Mouse (Mus musculus): ENCODE results near the gene Prss2. TPM values are rescaled to one million over a fixed set of nuclear protein-coding genes. Genes with fewer than 3 reads are reported as not detected.
"Not testable (repeated sequence)": the region's sequence is repeated elsewhere in the genome, so short reads cannot be mapped to it uniquely, and the experiment has no call there.

The Prss2 gene
- polyA plus RNA-seq, 1 experiment from 2014 or later = not detected

- no peak overlapping the region for H3K27ac ChIP-seq (ENCODE audit: low read length)
Measured at GRCm38 (mm10) chr6:41560273-41560672, 38.7 kb downstream of the Prss2 start.

DNA sequence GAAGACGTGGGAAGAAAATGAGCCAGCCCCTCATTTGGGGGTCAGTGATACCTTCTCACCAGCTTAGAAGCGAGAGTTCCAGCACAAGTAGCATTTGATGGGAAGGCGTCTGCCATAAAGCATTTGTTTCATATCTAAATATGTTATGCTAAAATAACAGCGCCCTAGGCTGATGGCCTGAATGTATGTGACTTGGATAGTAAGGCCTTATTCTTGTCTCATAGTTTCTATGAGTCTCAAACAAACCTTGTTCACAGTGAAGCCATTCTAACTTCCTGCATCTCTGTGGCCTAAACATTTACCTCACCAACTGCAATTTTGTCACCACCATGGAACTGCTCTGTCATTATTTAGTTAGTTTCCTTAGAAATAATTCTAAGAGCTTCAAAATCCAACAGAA is 41.0 kb downstream of the Prss2 start:
- no peak for ATAC-seq (ENCODE audit: insufficient number of reproducible peaks, insufficient read depth, low FRiP score, low read depth)
- Histone ChIP-seq H3K27ac (ENCODE audit: low read length) (no peak overlapping the region), H3K4me1 (ENCODE audit: control insufficient read depth, insufficient read depth, low read length) (no peaks in the 10 kb centered on the region), H3K36me3 (ENCODE audit: control insufficient read depth, insufficient read depth, low read length) (no peaks in the 10 kb centered on the region), H3K27me3 (ENCODE audit: control insufficient read depth, insufficient read depth, low read length) (no peaks in the 10 kb centered on the region), H3K9ac (replicated peaks; ENCODE audit: low read depth, low read length) (no peak overlapping the region), H3K4me2 (replicated peaks; ENCODE audit: low read depth, low read length) (no peak overlapping the region), H3K9me3 (ENCODE audit: control insufficient read depth, low read depth, low read length) (no peaks in the 10 kb centered on the region), H3K4me3 (ENCODE audit: low read depth, low read length) (no peak overlapping the region)
- 95% methylated on average over 4 of the region's 4 CpGs for WGBS

More at GRCm38 (mm10) chr6:41560273-41560672, 38.7 kb downstream of the Prss2 start:
- H3K36me3 ChIP-seq (ENCODE audit: control insufficient read depth, insufficient read depth, low read length) = no peaks in the 10 kb centered on the region
- ATAC-seq (ENCODE audit: insufficient number of reproducible peaks, insufficient read depth, low FRiP score, low read depth) = no peak
- H3K4me1 ChIP-seq (ENCODE audit: control insufficient read depth, insufficient read depth, low read length) = no peaks in the 10 kb centered on the region
- no peak overlapping the region for H3K9ac ChIP-seq (replicated peaks; ENCODE audit: low read depth, low read length)
- H3K4me3 ChIP-seq (ENCODE audit: low read depth, low read length) = no peak overlapping the region
- no peaks in the 10 kb centered on the region for H3K27me3 ChIP-seq (ENCODE audit: control insufficient read depth, insufficient read depth, low read length)
- WGBS = 81% methylated on average over 2 of the region's 2 CpGs
- no peaks in the 10 kb centered on the region for H3K9me3 ChIP-seq (ENCODE audit: control insufficient read depth, low read depth, low read length)
- H3K4me2 ChIP-seq (replicated peaks; ENCODE audit: low read depth, low read length) = no peak overlapping the region

GRCm38 (mm10) chr6:41563104-41563951 is 41.7 kb downstream of the Prss2 start:
- ATAC-seq (ENCODE audit: insufficient number of reproducible peaks, insufficient read depth, low FRiP score, low read depth); H3K4me3 ChIP-seq (ENCODE audit: low read depth, low read length): not testable (repeated sequence)

GRCm38 (mm10) chr6:41565261-41565660 is 43.7 kb downstream of the Prss2 start:
- Histone ChIP-seq H3K27me3 (ENCODE audit: control insufficient read depth, insufficient read depth, low read length) (no peaks in the 10 kb centered on the region), H3K4me1 (ENCODE audit: control insufficient read depth, insufficient read depth, low read length) (no peaks in the 10 kb centered on the region), H3K27ac (ENCODE audit: low read length) (no peak overlapping the region), H3K4me3 (ENCODE audit: low read depth, low read length) (no peak overlapping the region), H3K9me3 (ENCODE audit: control insufficient read depth, low read depth, low read length) (no peaks in the 10 kb centered on the region), H3K36me3 (ENCODE audit: control insufficient read depth, insufficient read depth, low read length) (no peaks in the 10 kb centered on the region), H3K9ac (replicated peaks; ENCODE audit: low read depth, low read length) (no peak overlapping the region), H3K4me2 (replicated peaks; ENCODE audit: low read depth, low read length) (no peak overlapping the region)
- no peak for ATAC-seq (ENCODE audit: insufficient number of reproducible peaks, insufficient read depth, low FRiP score, low read depth)
- 79% methylated on average over 1 of the region's 1 CpGs for WGBS

More at GRCm38 (mm10) chr6:41563104-41563951, 41.7 kb downstream of the Prss2 start:
- not testable (repeated sequence) for H3K9ac ChIP-seq (replicated peaks; ENCODE audit: low read depth, low read length); H3K4me1 ChIP-seq (ENCODE audit: control insufficient read depth, insufficient read depth, low read length); H3K36me3 ChIP-seq (ENCODE audit: control insufficient read depth, insufficient read depth, low read length); H3K9me3 ChIP-seq (ENCODE audit: control insufficient read depth, low read depth, low read length); H3K4me2 ChIP-seq (replicated peaks; ENCODE audit: low read depth, low read length); H3K27ac ChIP-seq (ENCODE audit: low read length); H3K27me3 ChIP-seq (ENCODE audit: control insufficient read depth, insufficient read depth, low read length)
- WGBS = 46% methylated on average over 4 of the region's 23 CpGs

DNA sequence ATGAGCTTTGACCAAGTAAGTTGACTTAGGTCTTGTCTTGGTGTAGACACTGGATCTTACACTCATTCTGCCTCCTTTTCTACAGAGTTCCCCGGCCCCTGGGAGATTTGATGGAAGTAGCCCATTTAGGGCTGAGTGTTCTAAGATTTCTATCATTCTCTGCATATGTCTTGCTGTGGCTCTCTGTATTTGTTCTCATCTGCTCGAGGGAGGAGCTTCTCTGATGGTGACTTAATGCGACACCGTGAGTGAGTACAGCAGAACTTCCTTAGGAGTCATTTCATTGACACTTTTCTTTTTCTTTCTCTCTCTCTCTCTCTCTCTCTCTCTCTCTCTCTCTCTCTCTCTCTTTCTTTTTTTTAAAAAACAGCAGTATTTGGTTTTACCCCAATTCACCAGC is 45.4 kb downstream of the Prss2 start:
- no peak overlapping the region for H3K4me2 ChIP-seq (replicated peaks; ENCODE audit: low read depth, low read length)
- H3K27me3 ChIP-seq (ENCODE audit: control insufficient read depth, insufficient read depth, low read length) = no peaks in the 10 kb centered on the region
- WGBS = 86% methylated on average over 4 of the region's 4 CpGs
- H3K9ac ChIP-seq (replicated peaks; ENCODE audit: low read depth, low read length) = no peak overlapping the region
- no peak overlapping the region for H3K4me3 ChIP-seq (ENCODE audit: low read depth, low read length)
- no peak overlapping the region for H3K27ac ChIP-seq (ENCODE audit: low read length)
- no peaks in the 10 kb centered on the region for H3K9me3 ChIP-seq (ENCODE audit: control insufficient read depth, low read depth, low read length)
- no peak for ATAC-seq (ENCODE audit: insufficient number of reproducible peaks, insufficient read depth, low FRiP score, low read depth)
- H3K36me3 ChIP-seq (ENCODE audit: control insufficient read depth, insufficient read depth, low read length) = no peaks in the 10 kb centered on the region
- H3K4me1 ChIP-seq (ENCODE audit: control insufficient read depth, insufficient read depth, low read length) = no peaks in the 10 kb centered on the region

DNA sequence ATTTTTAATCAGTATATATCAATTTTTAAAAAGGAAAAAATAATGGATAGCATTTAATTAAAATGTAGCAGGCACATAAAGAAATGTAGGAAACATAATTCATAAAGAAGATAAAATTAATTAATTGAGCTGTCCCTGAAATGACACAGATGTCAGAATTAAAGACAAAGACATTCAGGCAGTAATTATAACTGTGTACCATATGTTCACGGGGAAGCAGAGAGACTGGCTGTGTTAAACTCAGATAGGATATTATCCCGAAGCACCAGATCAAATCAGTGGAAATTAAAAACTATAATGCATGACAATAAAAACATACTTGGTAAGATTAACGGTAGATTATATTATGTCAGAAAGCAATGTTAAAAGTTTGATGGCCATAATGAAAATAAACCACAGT is 47.5 kb downstream of the Prss2 start:
- WGBS = 87% methylated on average over 3 of the region's 3 CpGs
- ATAC-seq (ENCODE audit: insufficient number of reproducible peaks, insufficient read depth, low FRiP score, low read depth) = no peak
- Histone ChIP-seq H3K27ac (ENCODE audit: low read length) (no peak overlapping the region), H3K9me3 (ENCODE audit: control insufficient read depth, low read depth, low read length) (no peaks in the 10 kb centered on the region), H3K4me1 (ENCODE audit: control insufficient read depth, insufficient read depth, low read length) (no peaks in the 10 kb centered on the region), H3K4me2 (replicated peaks; ENCODE audit: low read depth, low read length) (no peak overlapping the region), H3K4me3 (ENCODE audit: low read depth, low read length) (no peak overlapping the region), H3K36me3 (ENCODE audit: control insufficient read depth, insufficient read depth, low read length) (no peaks in the 10 kb centered on the region), H3K27me3 (ENCODE audit: control insufficient read depth, insufficient read depth, low read length) (no peaks in the 10 kb centered on the region), H3K9ac (replicated peaks; ENCODE audit: low read depth, low read length) (no peak overlapping the region)

Other genes starting within 250 kb of the Prss2 start
- gene Try4, start 219.5 kb upstream of the Prss2 start, polyA plus RNA-seq (2014; fragmentation: Nextera tagmentation; extraction: Ambion mirVana) = not detected in 2 replicates
- 2.9 TPM in 1 of 2 replicates, not detected in the other for gene Try5, start 204.9 kb upstream of the Prss2 start, polyA plus RNA-seq (2014; fragmentation: Nextera tagmentation; extraction: Ambion mirVana)
- gene Try10, start 167.7 kb upstream of the Prss2 start, polyA plus RNA-seq (2014; fragmentation: Nextera tagmentation; extraction: Ambion mirVana) = 5.0 TPM in 1 of 2 replicates, not detected in the other
- gene Prss3, start 144.1 kb upstream of the Prss2 start, polyA plus RNA-seq (2014; fragmentation: Nextera tagmentation; extraction: Ambion mirVana) = 1.2 TPM in 1 of 2 replicates, not detected in the other
- gene Gm5771, start 129.4 kb upstream of the Prss2 start, polyA plus RNA-seq (2014; fragmentation: Nextera tagmentation; extraction: Ambion mirVana) = 0.69 TPM in 1 of 2 replicates, not detected in the other
- 1.2 TPM in 1 of 2 replicates, not detected in the other for gene Gm10334, start 75.6 kb upstream of the Prss2 start, polyA plus RNA-seq (2014; fragmentation: Nextera tagmentation; extraction: Ambion mirVana)
- gene Prss1, start 62.9 kb upstream of the Prss2 start, polyA plus RNA-seq (2014; fragmentation: Nextera tagmentation; extraction: Ambion mirVana) = 3.3 TPM in 1 of 2 replicates, not detected in the other
- gene Ephb6, start 83.7 kb downstream of the Prss2 start, polyA plus RNA-seq (2014; fragmentation: Nextera tagmentation; extraction: Ambion mirVana) = 11.7 and 11.8 TPM in 2 replicates
- gene Trpv6, start 114.6 kb downstream of the Prss2 start, polyA plus RNA-seq (2014; fragmentation: Nextera tagmentation; extraction: Ambion mirVana) = 5.7 and 6.7 TPM in 2 replicates
- not detected in 2 replicates for gene Trpv5, start 159.0 kb downstream of the Prss2 start, polyA plus RNA-seq (2014; fragmentation: Nextera tagmentation; extraction: Ambion mirVana)
- 0.48 TPM in 1 of 2 replicates, not detected in the other for gene Llcfc1, start 162.6 kb downstream of the Prss2 start, polyA plus RNA-seq (2014; fragmentation: Nextera tagmentation; extraction: Ambion mirVana)
- gene Kel, start 182.6 kb downstream of the Prss2 start, polyA plus RNA-seq (2014; fragmentation: Nextera tagmentation; extraction: Ambion mirVana) = 1.2 and 1.5 TPM in 2 replicates